Mouse (Mus musculus) cerebellum, adult 11 months (tissue): ENCODE measurements at regions not wholly inside any gene's neighbourhood (a gene's known extent, or its start where the extent isn't known, plus 50 kb on each side); places are given as distances from the start of the nearest gene placed in this dataset.

ENCODE experiments used
- DNase-seq: peaks from one replicate; pipeline ENCODE4 v3.0.0; 2022

DNA sequence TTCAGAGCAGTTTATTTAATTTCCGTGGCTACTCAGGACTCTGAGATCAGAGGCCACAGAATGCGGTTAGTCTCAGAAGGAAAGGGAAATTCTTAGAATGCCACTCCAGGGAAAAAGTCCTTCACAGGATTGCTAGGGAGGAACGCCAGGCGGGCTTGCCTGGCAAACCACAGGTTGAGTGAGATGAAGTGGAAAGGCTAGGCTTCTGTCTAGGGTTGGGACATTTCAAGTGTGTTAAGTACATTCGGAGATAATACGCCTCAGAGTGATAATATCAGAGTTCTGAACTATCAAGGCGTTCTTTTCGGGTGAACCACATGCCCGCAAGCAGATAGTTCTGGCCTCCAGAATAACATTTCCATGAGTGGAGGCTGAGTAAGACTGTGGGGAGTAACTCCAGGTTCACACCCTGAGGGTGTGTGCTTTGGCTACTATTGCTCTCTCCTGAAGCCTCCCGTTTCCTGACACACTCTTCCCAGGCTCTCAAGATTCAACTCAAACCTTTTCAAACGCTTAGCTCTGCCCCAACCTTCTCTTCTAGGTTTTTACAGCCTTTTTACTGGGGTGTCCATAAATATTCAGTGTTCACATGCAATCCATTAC lies 119.3 kb upstream of the Nr5a2 start:
- no peak for DNase-seq

DNA sequence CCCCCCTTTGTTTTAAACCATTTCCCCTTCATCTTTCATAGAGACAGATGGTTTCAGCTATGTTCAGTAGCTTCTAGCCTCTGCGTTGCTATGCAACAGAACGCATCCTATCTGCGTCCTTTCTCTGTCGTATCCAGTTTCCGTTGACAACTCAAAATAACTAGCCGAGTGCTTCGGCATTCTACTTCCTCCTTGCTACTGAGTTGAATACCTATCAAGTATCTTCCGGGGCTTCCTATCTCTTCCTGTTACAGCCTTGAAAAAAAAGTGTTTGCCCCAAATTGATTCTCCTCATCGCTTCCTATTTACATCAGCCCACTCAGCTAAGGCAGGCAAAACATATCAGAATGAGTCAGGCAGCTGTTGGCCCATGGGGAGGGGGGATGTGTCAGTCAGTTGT lies 114.5 kb upstream of the Nr5a2 start:
- DNase-seq, result no peak

DNA sequence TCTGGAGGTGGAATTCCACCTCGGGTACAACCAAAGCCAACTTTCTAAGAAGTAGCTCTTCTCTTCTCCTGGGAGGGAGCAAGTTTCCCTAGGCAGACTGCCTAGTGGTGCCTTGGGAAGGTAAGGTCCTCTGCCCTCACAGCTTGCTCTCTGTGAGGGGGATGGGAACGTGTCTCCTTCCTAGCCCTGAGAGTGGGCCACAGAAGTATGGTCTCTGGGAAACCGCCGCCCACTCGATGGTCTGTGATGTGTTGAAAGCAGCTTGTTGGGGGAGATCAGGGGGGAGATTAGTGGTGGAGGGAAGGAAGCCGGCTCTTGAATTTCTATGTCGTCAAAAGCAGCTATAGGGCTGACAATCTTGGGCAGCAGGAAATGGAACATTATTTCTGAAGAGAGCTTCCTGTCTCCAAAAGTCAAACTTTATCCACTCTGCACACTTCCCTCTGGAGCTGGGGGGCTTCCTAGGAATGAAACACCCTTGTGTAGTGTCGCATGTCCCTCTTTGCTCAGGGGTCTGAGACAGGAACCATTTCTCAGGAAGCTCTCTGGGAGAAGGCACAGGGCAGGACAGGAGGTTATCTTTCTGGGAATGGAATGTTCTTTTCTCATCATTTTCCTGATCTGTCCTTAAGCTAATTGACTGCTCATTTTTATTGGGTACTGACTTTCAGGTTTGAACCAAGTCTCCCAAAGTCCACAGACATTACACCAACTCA lies 113.8 kb upstream of the Nr5a2 start:
- DNase-seq, result no peak

DNA sequence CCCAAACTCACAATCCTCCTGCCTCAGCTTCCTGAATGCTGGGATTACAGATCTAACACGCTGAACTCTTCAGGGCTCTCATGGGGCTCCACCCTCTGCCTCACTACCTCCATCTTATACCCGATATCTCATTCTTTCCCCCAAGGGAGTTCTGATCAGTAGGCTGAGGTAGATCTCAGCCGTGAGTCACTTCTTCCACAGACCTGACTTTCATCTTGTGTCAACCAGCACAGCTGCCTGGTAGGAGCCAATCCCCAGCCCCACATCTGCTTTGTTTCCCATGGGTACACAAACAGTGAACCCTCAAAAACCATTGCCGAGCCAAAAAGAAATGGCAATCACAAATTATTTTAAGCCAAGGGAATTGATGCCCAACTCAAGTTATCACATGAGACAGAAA lies 100.7 kb upstream of the Nr5a2 start:
- no peak for DNase-seq

DNA sequence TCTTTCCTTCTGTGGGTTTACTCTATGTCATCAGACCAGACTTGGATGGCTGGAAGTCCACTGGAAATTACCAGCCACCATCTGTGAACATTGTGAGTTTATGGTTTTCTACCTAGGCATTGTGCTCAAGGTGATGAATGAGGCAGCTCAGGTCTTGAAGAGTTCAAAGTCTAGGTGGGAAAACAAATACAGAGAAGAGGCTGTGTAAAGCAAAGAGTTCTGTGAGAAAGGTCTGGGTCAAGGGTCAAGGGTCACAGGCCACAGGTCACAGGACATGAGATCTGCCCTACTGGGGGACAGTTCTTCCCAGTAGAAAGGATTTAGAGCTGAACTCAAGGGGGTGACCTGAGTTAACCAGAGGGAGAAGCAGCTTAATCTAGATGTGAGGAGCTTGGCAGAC lies 92.9 kb upstream of the Nr5a2 start:
- no peak for DNase-seq

DNA sequence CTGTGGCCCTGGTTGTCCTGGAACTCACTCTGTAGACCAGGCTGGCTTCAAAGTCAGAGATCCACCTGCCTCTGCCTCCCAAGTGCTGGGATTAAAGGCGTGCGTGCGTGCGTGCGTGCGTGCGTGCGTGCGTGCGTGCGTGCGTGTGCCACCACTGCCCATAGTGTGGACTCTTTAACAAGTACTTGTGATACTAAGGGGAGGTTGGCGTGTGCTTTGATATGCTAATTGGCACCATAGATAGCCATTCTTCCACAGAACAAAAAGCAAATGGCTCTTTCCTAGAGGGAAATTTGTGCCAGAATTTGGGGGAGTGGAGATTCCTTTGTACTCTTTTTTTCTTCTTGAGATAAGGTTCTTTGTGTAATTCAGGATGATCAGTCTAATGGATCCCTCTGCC lies 91.3 kb upstream of the Nr5a2 start:
- no peak for DNase-seq

DNA sequence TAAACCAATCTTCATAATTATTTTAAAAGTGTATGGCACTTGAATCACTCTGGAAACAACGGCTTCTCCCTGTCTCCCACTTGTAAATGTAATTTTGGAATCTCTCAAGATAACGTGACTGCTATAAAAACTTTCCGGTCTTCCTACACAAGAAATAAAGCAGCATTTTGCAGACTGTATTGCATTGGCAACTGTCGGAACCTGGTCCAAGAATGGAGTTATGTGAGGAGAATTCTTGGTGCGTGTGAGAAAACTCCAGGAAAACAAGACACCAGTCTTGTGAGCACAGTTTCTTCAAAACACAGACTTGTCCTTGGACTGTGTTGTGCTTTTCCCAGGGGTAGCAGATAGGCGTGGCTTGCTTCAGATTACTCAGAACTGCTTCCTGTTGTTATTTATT lies 83.8 kb upstream of the Nr5a2 start:
- DNase-seq, result no peak

DNA sequence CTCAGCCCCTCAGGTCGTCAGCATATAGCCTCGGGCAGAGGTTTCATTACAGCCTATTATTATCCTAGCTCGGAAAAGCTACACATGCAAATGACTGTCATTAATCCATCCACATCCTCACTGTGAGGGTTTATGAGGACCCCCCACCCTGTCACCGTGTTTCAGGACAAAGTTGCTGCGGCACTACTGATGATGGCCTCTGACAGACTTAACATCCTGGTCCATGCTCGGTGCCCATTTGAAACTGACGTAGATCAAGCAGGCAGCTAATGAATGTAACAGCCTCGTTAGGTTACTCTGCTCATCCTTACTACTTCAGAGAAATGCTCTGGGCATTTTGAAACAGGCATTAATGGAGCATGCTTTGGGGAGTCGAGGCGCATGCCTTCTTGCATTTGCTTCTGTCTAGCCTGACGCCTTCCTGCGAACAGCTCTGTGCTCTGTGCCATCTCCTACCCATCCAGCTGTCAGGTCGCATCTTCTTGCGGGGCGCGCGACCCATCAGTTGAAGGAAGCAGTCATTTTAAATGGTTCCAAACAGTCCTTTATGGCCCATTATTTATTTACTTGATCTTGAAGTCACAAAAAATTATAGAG lies 82.3 kb upstream of the Nr5a2 start:
- DNase-seq, result no peak

DNA sequence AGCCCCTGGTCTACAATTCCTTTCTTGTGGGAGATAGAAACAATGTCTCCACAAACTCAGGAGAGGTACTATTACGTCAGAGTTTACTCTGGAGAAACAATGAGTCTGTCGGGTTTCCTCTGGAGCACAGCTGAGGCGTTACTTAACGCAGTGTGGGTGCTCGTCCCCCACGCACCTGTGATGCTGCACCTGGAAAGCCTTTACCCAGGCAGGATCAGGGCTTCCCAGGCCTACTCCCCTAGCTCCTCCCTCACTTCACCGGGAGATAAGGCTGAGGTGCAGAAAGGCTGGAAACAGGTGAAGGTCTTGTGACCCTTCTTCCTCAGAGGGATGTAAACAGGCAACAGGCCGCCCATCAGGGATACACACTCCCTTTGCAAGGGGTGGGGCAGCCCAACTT lies 80.7 kb upstream of the Nr5a2 start:
- no peak for DNase-seq

DNA sequence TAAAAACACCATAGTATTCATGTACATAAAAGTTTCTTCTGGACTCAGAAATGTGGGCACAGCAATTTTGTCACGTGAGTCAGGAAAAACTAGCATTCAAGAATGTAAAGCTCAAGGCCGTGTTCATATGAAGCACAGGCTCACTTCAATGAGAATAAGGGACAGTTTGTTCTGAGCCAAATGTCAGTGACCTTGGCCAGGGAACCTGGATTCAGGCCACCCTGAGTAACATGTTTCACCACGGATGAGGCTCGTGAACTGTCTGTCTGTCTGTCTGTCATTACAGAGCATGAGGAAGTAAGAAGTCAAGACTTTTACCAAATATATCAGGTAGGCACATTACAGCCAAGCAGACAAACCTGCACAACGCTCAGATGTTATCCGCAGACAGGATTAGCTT lies 74.3 kb upstream of the Nr5a2 start:
- DNase-seq, result no peak

DNA sequence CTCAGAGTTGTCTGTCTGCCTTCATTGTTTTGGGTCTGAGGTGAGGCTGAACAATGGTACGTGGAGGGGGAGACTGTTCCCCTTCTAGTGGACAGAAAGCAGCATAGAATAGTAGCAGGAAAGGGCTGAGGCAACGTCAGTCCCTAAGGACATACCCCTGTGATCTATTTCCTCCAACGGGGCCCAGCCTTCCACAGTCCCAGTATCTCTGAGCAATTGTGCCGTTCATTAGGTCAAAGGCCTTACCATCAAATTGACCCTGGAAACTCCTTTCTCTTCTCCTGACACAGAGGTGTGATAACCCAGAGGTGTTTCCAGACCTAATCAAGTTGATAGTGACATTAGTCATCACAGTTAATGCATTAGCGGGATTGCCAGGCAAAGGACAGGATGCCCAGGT lies 73.4 kb upstream of the Nr5a2 start:
- no peak for DNase-seq

DNA sequence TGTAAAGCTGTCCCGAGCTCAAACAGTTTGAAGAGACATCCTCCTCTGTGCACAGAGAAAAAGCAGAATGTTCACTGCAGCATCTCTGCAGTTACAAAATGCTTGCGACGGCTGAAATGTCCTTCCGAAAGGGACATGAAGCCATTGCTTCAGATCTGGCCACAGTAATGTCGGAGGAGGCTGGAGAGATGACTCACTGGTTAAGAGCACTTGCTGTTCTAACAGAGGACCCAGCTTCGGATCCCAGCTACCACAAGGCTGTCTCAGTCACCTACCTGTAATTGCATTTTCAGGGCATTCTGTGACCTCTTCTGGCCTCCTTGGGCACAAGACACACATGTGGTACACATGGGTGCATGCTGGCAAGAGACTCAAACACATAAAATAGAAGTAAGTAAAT lies 63.5 kb upstream of the Nr5a2 start:
- DNase-seq, result no peak

DNA sequence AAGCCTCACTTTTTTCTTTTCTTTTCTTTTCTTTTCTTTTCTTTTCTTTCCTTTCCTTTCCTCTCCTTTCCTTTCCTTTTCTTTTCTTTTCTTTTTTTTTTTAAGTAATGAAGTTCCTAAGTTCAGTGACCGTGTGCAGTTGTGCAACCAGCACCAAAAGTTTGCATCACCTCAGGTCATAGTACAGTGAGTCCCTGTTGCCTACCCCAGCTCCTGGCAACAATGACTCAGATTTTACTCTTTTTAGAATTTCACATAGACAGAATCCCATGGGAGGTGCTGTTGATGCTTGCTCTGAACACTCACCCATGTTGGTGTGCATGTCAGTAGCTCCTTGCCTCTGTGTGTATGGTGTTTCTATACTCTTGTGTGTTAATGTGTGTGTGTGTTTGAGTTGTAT lies 60.3 kb upstream of the Nr5a2 start:
- no peak for DNase-seq

DNA sequence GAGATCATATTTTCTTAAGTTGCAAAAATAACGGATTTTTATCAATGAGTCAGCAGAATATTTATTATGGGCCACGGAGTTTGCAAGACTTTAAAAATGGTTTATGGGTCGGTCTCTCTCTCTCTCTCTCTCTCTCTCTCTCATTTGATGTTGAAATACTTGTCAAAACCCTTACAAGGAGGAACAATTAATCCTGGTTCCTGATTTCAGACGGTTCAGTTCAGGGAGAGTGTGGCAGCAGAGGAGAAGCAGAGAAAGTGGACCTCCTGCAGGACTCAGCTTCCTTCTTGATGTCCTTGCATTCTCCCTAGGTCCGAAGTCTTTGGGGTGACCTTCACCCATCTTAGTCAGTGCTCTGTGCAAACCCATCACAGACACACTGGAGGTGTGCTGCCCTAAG lies 57.4 kb upstream of the Nr5a2 start:
- no peak for DNase-seq

DNA sequence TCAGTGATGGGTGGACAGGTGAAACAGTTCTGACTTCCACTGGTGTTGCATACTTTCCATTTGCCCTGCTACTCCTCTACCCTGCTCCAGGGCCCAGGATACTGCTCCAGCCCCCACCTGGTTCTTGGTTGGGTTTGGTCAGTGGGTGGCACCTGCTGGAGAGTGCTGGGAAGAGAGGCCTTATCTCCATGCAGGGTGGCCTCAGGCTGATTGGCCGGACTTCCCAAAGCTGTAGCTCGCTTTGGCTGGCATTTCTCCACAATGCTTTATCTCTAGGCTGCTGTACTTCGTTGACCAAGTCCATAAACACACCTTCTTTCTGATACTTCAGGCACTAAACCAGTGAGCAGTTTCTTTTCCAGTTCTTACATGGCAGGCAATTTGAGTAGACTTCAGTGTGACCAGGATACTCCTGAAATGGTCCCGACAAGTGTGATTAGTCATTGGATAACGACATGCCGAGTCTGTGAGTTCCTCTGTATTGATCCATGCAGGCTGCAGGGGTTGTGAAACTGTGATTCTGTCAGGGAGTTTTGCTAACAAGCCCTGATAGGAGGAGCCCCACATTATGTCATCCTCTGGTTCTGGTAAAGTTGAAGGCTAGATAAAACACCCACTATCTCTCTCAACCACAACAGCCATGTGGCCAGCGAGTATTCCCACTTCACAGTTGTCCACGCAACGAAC lies 50.1 kb upstream of the Nr5a2 start:
- DNase-seq, result no peak
